Mouse (Mus musculus) cortical plate, adult 2 months (tissue): ENCODE measurements around the gene Rcbtb1. TPM values are rescaled to one million over a fixed set of nuclear protein-coding genes. Genes with fewer than 3 reads are reported as not detected.
"Not testable (repeated sequence)": the region's sequence is repeated elsewhere in the genome, so short reads cannot be mapped to it uniquely, and the experiment has no call there.

Experiments
- H3K27ac ChIP-seq: fragments of 200-500 bp; 2 replicates; pipeline ENCODE4 v1.5.1; 2012; ENCODE audit warnings: low read length, control low read depth, inconsistent platforms; ENCODE audit not compliant: insufficient read depth
- H3K4me1 ChIP-seq: fragments of 200-500 bp; 2 replicates; pipeline ENCODE4 v1.6.1; 2011; ENCODE audit warnings: low read length; ENCODE audit not compliant: control insufficient read depth, insufficient read depth
- H3K4me3 ChIP-seq: fragments of 200-500 bp; 2 replicates; pipeline ENCODE4 v1.5.1; 2011; ENCODE audit warnings: mild to moderate bottlenecking, low read length, control low read depth; ENCODE audit not compliant: insufficient read depth
- CTCF ChIP-seq: fragments of 200-500 bp; IDR thresholded peaks from 2 replicates; pipeline ENCODE4 v1.5.1; 2011; ENCODE audit warnings: mild to moderate bottlenecking, control low read depth, low read length; ENCODE audit not compliant: insufficient read depth; ENCODE audit errors: extremely low read depth
- POLR2A ChIP-seq: fragments of 200-500 bp; IDR thresholded peaks from 2 replicates; pipeline ENCODE4 v1.6.1; 2011; ENCODE audit warnings: mild to moderate bottlenecking, low read length, control low read depth; ENCODE audit not compliant: insufficient read depth; ENCODE audit errors: extremely low read depth
- polyA plus RNA-seq: library from polyadenylated mRNA; depleted of rRNA; stranded (reverse); fragments of >200 nt; gene quantifications from 2 replicates; pipeline ENCODE4 v1.2.3, GENCODE M21; 2012; rRNA removed

The Rcbtb1 gene
- polyA plus RNA-seq, 1 experiment = 35.2 TPM

GRCm38 (mm10) chr14:59260056-59260455, 59.0 kb downstream of the Rcbtb1 start, which contains the start of gene Gm6904:
Gm6904 (minus strand) TSS chr14:59260216.
- Histone ChIP-seq H3K27ac (no peak within 1 kb of the TSS), H3K4me3 (no peak within 1 kb of the TSS), H3K4me1 (no peaks in the 10 kb centered on the region)
- TF ChIP-seq CTCF (no peak), POLR2A (no peak)

- H3K27ac ChIP-seq, H3K4me3 ChIP-seq: not testable (repeated sequence)
Measured at GRCm38 (mm10) chr14:59274961-59275360, 74.0 kb downstream of the Rcbtb1 start.

More at GRCm38 (mm10) chr14:59274961-59275360, 74.0 kb downstream of the Rcbtb1 start:
- not testable (repeated sequence) for H3K4me1 ChIP-seq

Other genes with a start within 250 kb of the Rcbtb1 start
- gene 1700129C05Rik, start 58.3 kb upstream of the Rcbtb1 start, polyA plus RNA-seq = not detected in 2 replicates
- gene Gm5142, start 22.5 kb upstream of the Rcbtb1 start, polyA plus RNA-seq = not detected in 2 replicates
- not detected in 2 replicates for gene Gm6904, start 59.0 kb downstream of the Rcbtb1 start, polyA plus RNA-seq
- not detected in 2 replicates for gene Phf11a, start 96.3 kb downstream of the Rcbtb1 start, polyA plus RNA-seq
- 0.23 and 0.42 TPM in 2 replicates for gene Phf11b, start 140.1 kb downstream of the Rcbtb1 start, polyA plus RNA-seq
- gene Phf11d, start 164.3 kb downstream of the Rcbtb1 start, polyA plus RNA-seq = 1.3 TPM in 2 replicates
- 0.49 and 0.61 TPM in 2 replicates for gene Phf11c, start 194.2 kb downstream of the Rcbtb1 start, polyA plus RNA-seq
- 3.7 and 4.7 TPM in 2 replicates for gene Setdb2, start 239.7 kb downstream of the Rcbtb1 start, polyA plus RNA-seq
- 16.6 and 18.3 TPM in 2 replicates for gene Cab39l, start 239.8 kb downstream of the Rcbtb1 start, polyA plus RNA-seq